Mouse (Mus musculus): ENCODE measurements around the gene Aes.

The Aes gene

DNA sequence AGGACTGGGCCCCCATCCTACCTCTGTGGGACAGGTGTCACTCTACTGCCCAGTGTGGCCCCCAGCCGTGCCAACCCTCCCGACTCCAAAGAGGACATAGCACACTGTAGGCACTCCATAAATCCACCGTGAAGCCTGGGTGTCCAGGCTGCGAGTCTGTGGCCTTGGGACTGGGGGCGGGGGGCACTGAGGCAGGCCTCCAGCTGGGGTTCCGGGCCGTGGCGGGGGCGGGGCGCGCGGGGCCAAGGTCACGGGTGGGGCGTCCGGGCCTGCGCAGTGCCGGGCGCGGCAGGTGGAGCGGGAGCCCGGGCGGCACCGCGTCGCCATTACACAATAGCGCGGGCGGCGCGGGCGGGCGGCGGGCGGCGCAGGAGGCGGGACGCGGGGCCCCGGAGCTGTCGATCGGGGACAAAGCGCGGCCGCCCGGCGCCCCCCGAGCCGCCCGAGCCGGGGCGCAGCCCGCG is at the start of gene Aes:
Gene Aes (plus strand): TSS at position 326 of the 464 bp plus-strand sequence.
- peak; percentile 83 for DNase-seq

DNA sequence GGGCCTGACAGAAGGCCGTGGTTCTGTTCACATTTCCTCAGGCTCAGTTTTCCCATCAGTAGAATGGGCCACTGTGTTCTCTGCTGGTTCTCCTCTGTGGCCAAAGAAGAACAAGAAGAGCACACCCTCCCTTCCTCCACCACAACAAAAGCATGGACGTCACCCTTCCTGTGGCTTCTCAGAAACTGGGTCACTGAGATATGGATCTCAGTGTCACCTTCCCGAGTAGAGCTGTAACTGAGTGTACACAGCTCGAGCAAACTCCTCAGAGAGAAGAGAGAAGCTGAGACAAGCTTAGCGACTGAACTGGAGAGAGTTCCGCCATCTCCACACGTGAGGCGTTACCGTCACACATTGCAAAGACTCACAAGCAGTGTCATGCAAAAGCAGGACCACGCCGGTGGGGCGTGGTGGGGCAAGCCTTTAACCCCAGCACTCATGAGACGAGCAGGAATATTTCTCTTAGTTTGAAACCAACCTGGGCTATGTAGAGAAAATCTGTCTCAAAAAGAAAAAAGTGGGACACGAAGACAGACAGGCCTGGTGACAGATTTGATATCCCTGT is 49.0 kb upstream of the Aes start:
- no peak for DNase-seq

DNA sequence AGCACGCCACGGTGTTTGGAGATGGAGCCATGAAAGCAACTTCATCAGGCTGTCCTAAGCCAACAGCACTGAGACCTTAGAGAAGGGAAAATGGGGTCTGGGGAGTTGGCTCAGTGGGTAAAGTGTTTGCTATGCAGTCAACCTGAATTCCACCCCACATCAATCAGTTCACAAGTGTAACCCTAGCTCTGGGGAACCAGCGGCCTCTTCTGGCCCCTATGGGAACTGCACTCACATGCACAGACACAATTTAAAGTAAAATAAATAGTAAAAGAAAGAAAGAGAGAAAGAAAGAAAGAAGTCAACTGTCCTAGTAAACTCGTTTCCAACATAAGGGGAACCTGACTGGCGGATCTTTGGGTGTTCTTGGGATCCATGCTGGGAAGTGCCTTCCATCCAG is 45.5 kb upstream of the Aes start:
- DNase-seq, result no peak

DNA sequence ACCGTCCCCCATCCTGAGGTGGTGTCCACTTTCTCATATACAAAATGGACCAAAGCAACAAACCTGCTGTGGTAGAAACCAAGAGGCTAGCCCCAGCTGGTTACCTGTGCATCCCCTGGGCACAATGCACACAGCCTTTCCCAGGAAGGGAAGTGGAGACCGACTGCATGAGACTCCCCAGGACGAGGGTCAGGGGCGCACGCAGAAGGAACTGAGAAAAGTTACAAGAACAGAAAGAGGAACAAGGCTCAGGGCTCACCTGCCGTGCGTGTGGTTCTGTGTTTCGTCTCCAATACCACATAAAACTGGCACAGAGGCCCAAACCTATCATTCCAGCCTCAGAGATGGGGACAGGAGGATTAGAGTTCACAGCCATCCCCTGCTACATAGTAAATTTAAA is 42.1 kb upstream of the Aes start:
- no peak for DNase-seq

DNA sequence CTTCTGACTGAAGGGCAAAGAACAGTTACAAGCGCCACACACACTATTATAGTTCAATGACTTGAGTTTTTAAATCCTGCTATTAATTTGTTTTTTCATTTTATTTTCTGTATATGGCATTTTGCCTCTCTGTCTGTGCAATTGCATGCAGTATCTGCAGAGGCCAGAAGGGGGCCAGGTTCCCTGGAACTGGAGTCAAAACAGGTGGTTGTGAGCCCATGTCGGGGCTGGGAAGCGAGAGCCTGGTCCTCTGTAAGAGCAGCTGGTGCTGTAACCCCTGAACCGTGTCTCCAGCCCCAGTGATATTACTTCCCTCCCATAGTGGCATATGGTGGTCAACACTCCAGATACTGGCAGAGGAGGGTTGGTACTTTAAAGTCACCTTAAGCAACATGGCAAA is 40.7 kb upstream of the Aes start:
- peak; percentile 55 for DNase-seq

DNA sequence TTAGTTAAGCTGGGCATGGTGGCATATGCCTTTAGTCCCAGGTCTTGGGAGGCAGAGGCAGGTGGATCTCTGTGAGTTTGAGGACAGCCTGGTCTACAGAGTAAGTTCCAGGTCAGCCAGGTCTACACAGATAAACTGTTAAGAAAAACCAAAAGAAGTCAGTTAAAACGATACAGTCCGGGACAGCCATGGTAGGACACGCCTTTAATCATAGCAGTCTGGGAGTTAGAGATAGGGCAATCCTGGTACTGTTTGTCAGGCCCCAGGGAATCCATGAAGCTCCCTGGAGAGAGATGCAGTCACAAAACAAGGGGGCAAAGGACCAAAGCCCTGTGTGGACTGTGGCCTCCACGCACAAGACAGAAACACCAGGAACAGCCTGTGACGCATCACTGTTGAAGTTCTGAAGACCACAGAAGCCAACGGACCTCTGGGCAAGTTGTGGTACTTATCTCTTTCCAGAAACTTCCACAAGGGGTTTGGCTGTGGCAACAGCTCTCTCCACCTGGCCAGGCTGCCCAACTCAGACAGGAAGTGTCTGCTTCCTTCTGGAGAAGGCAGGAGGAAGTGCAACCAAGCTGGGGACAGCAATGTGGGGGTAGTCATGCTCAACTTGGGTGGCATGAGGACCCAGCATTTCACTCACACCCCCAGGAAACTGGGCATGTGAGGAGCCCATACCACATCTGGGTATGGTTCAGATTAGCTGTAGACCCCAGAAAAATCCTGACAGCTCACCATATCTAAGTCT is 39.9 kb upstream of the Aes start:
- no peak for DNase-seq

DNA sequence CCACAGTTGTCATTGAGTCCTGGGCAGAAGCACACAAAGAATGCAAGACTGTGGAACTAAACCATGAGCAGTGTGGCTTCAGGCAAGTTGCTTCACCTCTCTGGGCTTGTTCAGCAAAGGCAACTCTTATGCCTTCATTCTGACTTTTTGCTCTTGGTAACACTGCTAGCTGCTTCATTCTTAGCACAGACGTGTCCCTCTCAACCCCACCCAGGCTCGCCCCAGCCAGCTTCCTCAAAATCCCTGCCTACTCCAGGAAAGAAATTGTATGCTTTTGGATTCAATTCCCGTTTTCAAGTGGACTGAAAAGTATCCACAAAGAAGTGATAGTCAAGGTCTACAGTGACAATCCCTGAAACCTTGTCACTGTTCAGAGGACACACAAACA is 39.3 kb upstream of the Aes start:
- no peak for DNase-seq

DNA sequence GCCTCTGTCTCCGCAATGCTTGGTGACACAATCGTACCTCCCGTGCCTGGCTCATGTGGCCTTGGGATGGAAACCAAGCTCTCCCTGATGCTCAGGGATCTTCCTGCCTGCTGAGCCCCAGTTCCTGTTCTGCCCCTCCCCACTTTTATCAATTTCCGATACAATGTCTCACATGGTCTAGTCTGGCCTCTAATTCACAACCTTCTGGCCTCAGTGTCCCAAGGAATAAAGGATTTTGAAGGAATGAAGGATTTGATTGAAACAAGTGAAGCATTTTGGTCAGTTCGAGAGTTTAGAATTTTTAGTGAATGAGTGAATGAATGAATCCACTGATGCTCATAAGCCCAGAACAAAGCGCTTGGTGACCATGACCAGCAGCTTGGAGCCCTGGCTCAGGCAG is 36.1 kb upstream of the Aes start:
- DNase-seq, result no peak

DNA sequence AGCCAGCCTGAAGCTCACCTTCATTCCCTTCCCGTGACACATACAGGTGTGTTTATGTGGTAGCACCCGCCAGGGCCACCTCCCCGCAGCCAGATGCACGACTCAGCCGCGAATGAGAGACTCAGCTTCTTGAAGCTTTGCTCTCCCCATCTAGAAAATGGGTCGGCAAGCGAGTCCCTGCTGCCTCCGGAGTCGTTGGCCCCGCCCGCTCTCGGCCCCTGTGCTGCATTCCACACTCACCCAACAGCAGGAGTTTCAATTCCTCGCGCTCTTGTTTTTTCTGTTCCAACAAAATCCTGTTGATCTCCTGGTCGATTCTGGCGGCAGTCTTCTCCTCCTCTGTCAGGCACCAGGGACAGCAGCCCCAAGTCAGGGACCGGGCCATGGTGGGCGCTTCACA is 35.7 kb upstream of the Aes start:
- DNase-seq, result no peak

DNA sequence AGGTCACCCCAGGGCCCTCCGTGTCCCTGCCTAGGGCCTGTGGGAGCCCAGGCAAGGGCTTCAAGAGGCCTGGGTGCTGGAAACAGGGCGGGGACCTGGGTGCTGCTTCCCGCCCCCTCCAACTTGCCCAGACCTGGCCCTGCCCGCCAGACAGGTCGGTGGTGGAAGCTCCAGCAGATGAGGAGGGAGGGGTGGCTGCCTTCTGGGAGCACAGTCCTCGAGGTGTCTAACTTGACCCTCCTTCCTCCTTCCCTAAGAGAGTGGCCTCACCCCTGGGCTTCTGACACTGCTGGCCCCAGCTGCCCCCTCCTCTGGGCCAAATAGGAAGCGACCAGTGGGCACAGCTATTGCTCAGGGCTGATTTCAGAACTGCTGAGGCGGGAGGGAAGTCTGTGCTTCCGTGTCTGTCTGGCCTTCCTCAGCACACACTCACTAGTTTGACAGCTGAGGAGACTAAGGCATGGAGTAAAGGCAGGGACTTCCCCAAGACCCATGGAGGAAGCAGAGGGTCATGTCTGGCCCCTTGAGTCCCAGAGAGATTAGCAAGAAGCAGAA is 35.2 kb upstream of the Aes start, which contains the start of gene Gna15:
Gene Gna15 (minus strand): TSS at position 175 of the 555 bp plus-strand sequence.
- DNase-seq, result no peak

DNA sequence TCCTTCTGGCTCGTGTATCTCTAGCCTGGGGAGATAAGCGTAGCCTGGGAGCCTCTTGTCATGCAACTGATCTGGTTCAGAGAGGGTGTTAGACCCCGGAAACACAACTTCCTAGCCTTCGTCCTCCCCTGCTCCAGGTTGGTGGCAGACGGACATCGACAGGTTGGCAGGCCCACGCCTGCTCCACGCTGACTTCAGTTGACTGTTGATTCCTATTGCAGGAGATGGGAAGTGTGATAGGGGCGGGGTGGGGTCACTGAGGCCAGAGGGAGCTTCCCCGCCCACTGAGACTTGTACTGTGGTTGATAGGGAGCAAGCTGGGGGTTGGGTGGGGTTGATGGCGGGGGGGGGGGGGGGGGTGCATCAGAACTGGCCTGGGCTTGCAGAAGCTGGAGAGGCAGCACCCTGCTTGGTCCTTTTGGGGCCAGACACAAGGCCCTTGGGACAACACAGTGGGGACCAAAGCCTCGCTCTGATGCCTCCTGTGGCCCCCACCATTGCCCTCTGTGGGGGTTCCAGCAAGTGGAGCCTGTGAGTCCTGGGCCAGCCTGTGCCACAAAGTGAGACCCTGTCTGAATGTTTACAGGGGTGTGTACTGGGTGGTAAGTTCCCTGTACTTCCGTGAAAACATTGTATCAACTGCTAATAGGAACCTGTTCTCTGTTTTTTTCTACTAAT is 34.1 kb upstream of the Aes start:
- DNase-seq, result no peak

DNA sequence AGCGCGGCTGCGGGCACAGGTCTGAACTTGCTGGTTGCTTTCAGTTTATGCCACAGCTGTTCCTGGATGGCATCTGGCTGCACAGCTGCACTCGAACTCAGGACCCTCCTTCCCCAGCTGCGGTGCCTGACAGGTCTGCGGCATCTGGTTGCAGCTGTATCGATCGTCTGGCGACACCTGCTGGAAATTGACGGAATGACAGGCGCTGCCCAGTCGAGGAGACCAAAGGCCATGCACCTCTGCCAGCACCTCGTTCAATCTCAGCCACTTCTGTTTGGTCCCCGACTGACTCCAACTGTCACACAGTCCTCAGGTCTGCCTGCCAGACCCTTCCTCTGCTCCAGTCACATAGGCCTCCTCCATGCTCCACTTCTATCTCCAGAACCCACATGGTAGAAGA is 32.5 kb upstream of the Aes start:
- DNase-seq, result no peak

DNA sequence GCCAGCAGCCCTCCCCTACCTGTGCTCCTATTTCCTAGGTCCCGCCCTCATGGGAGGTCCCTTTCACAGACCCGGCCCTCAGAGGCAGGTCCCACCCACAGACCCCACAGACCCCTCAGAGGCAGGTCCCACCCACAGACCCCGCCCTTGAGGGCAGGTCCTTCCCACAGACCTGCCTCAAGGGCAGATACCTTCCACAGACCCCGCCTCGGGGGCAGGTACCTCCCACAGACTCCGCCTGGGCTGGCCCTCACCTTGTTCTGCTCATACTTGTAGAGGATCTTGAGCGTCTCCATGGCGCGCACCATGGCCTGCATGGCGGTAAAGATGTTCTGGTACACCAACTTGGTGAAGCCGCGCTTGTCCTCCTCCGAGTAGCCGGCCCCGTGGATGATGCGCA is 24.5 kb upstream of the Aes start:
- no peak for DNase-seq

DNA sequence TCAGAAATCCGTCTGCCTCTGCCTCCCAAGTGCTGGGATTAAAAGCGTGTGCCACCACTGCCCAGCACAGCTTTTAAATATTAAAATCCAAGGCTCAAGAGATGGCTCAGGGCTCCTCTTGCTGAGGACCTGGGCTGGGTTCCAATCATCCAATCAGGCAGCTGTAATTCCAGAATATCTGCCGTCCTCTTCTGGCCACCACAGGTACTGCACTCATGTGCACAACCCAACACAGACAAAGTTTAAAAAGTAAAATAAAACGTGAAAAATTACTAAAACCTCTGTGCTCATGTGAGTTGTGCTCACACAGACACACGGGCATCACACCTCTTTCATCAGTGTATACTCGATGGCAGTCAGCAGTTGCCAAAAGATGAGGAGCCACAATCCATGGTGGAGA is 22.6 kb upstream of the Aes start:
- no peak for DNase-seq

DNA sequence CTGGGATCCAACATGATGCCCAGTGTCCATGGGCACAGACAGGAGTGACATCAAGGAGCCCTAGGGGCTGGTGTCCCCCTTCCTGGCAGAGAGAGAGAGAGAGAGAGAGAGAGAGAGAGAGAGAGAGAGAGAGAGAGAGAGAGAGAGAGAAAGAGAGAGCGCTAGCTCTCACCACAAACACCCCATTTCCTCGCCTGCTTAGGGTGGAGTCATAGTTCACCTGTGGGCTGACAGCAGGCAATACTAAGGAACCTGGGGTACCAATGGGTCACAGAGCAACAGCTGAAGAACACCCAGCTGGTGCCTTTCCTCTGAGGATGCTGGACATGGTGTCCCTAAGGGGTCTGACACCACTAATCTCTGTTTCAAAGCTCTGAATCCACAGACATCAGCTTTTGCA is 21.9 kb upstream of the Aes start:
- DNase-seq, result no peak

DNA sequence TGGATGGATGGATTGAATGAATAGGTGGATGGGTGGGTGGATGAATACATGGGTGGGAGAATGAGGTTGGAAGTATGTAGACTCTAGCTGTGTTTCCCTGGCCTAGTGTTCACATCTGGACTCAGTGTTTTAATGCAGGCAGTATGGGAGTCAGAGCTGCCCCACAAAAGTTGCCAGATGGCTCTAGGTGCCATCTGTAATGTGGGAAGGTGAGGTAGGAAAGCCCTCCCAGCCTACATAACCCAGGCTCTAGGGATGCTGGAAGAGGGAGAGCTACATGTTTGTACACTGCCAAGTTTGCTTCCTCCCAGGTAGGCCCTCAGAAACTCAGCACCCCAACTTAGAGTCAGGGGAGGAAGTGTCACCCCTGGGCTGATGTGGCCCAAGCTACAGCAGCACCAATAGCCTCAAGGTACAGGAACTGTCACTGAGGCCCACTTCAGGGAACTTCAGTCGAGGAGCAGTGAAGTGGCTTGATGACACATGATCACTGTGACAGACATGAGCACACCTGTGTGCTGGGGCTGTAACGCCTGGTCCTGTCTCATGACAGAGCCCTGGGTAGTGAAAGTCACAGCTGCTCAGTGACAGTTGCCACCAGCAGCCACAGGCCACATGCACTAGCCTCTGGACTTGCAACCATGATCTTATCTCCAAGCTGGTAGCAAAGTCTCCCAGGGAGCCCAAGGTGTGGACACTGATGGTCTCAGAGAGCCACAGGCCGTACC is 20.8 kb upstream of the Aes start:
- no peak for DNase-seq

DNA sequence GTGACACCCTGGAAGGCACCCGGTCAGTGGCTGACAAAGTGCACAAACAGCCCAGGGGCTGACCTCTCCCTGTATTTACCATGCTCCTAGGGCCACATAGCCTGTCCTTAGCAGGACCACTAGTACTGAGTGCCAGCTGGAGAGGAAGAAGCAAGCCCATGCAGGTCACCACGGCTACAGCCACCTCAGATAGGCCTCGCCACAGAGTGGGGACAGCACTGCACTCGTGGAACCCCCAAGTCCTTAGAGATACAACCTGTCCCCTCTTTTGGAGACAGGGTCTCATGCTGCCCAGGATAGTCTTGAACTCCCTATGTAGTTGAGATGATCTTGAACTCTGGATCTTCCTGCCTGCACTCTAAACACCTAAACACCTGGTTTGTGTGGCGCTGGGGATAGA is 17.9 kb upstream of the Aes start:
- DNase-seq, result no peak

DNA sequence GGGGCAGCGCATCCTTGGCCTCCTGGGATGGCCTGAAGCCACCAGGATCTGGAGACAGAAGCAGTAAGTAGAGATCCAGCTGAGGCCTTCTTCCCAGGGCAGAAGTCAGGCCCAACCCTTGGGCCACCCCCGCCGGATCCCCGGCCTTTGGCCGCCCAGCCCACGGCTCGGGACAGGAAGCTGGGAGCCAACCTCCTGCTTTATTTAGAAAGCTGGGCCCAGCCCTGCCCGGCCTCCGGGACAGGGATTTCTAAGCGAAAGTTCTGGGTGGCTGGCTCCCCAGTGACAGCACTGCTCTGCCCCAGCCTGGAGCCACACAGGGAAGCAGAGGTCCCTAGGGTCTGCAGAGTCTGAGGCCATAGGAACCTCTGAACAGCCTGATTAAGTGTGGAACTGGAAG is 17.5 kb upstream of the Aes start:
- no peak for DNase-seq

DNA sequence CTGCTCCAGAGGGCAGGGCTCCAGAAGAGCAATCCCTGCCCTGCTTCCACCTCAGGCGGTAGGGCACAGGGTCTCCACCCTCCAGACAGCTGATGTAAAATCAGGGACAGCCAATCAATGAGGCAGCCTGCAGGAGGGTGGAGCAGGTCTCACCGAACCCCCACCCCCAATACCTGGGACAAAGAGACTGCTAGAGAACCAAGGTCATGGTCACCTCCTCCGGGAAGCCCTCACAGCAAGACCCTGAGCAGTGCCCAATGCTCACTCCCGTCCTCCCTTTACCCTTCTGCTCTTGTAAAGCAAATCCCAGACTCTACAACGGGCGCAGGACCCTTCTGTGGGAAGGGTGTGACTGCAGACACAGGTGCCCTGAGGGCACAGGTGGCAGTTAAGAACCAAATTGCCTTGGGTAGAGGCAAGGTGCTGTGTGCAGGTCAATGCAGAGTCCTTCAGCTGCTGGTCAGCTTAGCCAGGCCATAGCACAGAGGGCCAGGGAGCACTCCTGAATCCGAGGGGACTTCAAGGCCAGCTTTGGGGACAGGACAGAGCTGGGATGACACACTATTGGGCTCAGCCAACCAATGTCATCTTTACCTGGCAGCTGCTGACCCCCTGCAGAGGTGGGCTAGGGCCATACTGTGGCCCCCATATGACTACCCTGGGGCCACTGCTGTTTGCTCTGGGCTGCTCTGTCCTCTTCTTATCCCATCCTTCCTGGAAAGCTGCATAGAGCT is 16.4 kb upstream of the Aes start:
- DNase-seq, result no peak

DNA sequence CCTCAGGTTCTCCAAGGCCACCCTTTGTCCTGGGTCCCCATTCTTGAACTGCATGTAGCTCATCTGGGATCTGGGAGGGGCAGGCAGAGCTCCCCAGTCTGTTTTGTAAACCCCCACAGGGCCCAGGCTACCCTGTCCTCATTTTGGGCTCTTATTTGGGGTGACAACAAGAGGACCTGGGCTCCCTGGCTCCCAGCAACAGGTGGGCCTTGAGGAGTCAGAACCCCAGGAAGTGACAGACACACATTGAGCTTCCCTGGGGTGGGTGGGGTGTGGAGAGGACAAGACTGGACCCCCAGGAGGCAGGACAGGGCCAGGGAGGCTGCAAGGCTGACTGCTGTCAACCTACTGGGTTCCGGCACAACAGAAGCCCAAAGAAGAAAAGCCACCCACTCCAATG is 15.7 kb upstream of the Aes start:
- no peak for DNase-seq

DNA sequence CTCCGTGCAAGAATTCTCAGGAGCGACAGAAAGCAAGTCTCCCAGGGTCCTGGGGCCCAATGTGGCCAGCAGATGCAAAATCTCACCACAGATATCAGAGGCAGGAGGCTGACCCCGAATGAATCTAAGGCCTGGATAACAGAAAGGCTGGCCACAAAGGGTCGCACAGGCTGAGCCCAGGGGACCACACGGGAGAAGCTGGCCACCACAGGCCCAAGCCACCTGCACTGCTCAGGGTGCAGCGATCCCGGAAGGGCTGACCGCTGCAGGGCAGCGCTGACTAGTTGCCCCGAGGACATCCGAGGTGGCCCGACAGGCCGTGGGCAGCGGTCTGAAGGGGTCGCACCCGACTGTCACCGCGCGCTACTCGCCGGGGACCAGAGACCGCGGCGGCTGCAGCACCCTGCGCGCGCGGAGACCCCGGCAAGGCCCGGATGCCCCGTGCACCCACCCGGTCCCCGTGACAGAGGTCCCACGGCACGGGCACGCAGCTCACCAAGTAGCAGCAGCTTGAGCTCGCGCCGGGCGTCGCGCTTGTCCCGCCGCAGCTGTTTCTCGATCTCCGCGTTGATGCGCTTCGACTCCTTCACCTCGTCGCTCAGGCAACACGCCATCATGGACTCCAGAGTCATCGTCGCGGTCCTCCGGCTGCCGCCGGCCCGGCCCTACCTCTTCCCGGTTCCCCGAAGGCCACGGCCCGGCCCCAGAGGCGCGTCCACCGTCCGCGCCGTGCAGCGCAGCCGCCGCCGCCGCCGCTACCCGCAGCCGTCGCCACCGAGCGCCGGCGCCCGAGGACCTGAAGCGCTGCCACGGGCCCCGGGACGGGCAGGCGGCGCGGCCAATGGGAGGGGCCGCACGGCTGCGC is 14.8 kb upstream of the Aes start:
- no peak for DNase-seq

Measured in cerebellum, adult 11 months (tissue).